Mouse (Mus musculus) c-Kit-positive CD71-negative TER-119-negative erythroid progenitor cells, embryonic 14.5 days (primary cell): Measurements from ENCODE around the gene Nppa.

Source experiments
- DNase-seq: peaks from one replicate; pipeline ENCODE4 v3.0.0-alpha.2; 2013; ENCODE audit warnings: low read depth

The Nppa gene

GRCm38 (mm10) chr4:148051046-148051776 lies 50.7 kb downstream of the Nppa start:
- DNase-seq: no peak
